Mouse (Mus musculus) C2C12 (cell line): ENCODE data around the gene Gm20830. TPM values are rescaled to one million over a fixed set of nuclear protein-coding genes. Genes with fewer than 3 reads are reported as not detected.
"Not testable (repeated sequence)": the region's sequence is repeated elsewhere in the genome, so short reads cannot be mapped to it uniquely, and the experiment has no call there.

ENCODE experiments used
- H3K27me3 ChIP-seq: one replicate; pipeline ENCODE4 v1.6.1; 2011; ENCODE audit not compliant: control insufficient read depth, insufficient read depth, insufficient read length
- H3K36me3 ChIP-seq: one replicate; pipeline ENCODE4 v1.6.1; 2011; ENCODE audit not compliant: control insufficient read depth, insufficient read depth
- H3K4me3 ChIP-seq: one replicate; pipeline ENCODE4 v1.5.1; 2011; ENCODE audit warnings: mild to moderate bottlenecking, control low read depth; ENCODE audit not compliant: poor library complexity, insufficient read depth, severe bottlenecking
- H3K79me2 ChIP-seq: one replicate; pipeline ENCODE4 v1.6.1; 2011; ENCODE audit not compliant: control insufficient read depth, insufficient read depth
- H3K79me3 ChIP-seq: one replicate; pipeline ENCODE4 v1.6.1; 2011; ENCODE audit warnings: low read depth, control low read depth
- H3ac ChIP-seq: one replicate; pipeline ENCODE3; 2011; ENCODE audit warnings: low read depth; ENCODE audit not compliant: control insufficient read depth, insufficient read length
- long read RNA-seq, 2 experiments: library from polyadenylated mRNA; unstranded; transcript quantifications; one replicate each; pipeline ENCODE4 v2.0.0; 2019 to 2020
- polyA plus RNA-seq: library from polyadenylated mRNA; unstranded; fragments of >200 nt; fragmentation: generic; extraction: Trizol; gene quantifications from one replicate; pipeline ENCODE4 v1.2.1, GENCODE M21; 2012; ENCODE audit warnings: missing spikeins

Gene Gm20830
- not detected for polyA plus RNA-seq
- long read RNA-seq, experiment 1: 0 reads
- long read RNA-seq, experiment 2: 0 reads

GRCm38 (mm10) chrY:6918182-6918581 lies at the start of gene Gm20830:
Gene Gm20830, minus strand, starts transcription at chrY:6918282.
- not testable (repeated sequence) for H3ac ChIP-seq, H3K79me3 ChIP-seq, H3K27me3 ChIP-seq, H3K79me2 ChIP-seq, H3K4me3 ChIP-seq, H3K36me3 ChIP-seq

Other genes starting within 250 kb of the Gm20830 start
- gene Gm21719, start 235.4 kb downstream of the Gm20830 start, polyA plus RNA-seq: not detected